12 mouse cellular contexts compared by ENCODE assay signal in the genomic region with DNA sequence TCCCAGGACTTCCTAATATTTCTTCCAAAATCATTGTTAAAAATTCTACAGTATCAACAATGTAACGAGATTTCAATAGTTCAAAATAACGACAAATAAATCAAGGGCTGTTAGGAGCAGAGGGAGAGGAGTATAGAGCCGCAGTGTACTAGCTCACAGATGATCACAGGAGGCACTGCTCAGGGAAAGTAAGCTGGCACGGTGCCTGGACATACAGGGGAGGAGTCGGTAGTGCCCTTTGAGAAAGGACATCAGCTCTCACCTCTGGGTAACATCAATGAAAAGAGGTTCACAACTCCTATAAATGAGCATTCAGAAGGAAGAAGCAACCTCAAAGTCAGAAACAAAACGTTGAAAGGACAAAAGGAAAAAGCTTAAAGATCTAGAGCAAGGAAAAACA. TPM values are rescaled to one million over a fixed set of nuclear protein-coding genes. Genes with fewer than 3 reads are reported as not detected.
A peak's percentile ranks its signal among the peaks of the same experiment; 100 is the strongest.
DNase-seq lines count a peak whose midpoint lies in the region; ATAC-seq and TF ChIP-seq lines count a peak whose summit lies in the region.
"Had no signal": no experiment of that assay in that cellular context is flagged by ENCODE, and none has a peak within 500 bp of the region (broad histone marks: within the 10 kb centered on the region; RNA-seq: fewer than 3 reads in every experiment).

No protein-coding gene starts in this region.

- H3K27ac ChIP-seq in forebrain, embryonic 14.5 days (ENCODE audit: low read depth, low read length) = no peak overlapping the region
- H3K27ac ChIP-seq in forebrain, postnatal 0 days (ENCODE audit: low read depth, low read length) = no peak overlapping the region
- H3K27ac ChIP-seq: stomach, embryonic 15.5 days had no signal

- TF ChIP-seq CTCF in forebrain, postnatal 0 days (IDR thresholded peaks at IDR 0.05; ENCODE audit: low read depth) = no peak

- intact Hi-C loops in heart, postnatal 36 days (cut with DNase I) = loop anchor here (10.0 kb wide), 1 partner anchor 514 kb away; no protein-coding TSS in a partner anchor

- peak; percentile 10 for DNase-seq in forebrain, embryonic 14.5 days (ENCODE audit: low spot score)
- no peak for DNase-seq in forebrain, postnatal 0 days
- DNase-seq in urinary bladder, postnatal 14 days (ENCODE audit: low spot score) = peak; percentile 28
- DNase-seq in urinary bladder, postnatal 10 days (ENCODE audit: low spot score) = no peak
- DNase-seq in heart, postnatal 36 days = peak; percentile 53 to 56
- DNase-seq in natural killer cell, adult 2 months (ENCODE audit: low spot score in 2 of 2) = no peak
- DNase-seq in layer of hippocampus, postnatal 14 days (ENCODE audit: low spot score in 2 of 2) = no peak
- DNase-seq: gastrocnemius, postnatal 36 days; right cerebral cortex, adult 18-20 months had no signal

- 50% methylated on average over 6 of the region's 6 CpGs for WGBS in forebrain, embryonic 14.5 days
- WGBS in forebrain, postnatal 0 days = 48% methylated on average over 6 of the region's 6 CpGs

- H3K9me3 ChIP-seq in forebrain, embryonic 14.5 days (replicated peaks; ENCODE audit: control insufficient read depth, low read length) = no peaks in the 10 kb centered on the region
- no peaks in the 10 kb centered on the region for H3K9me3 ChIP-seq in forebrain, postnatal 0 days (ENCODE audit: low read length)
- H3K9me3 ChIP-seq: stomach, embryonic 15.5 days had no signal

- no peak overlapping the region for H3K4me3 ChIP-seq in forebrain, embryonic 14.5 days (ENCODE audit: low read depth, low read length)
- no peak overlapping the region for H3K4me3 ChIP-seq in forebrain, postnatal 0 days (ENCODE audit: low read depth, low read length)
- H3K4me3 ChIP-seq: stomach, embryonic 15.5 days had no signal

- no peak overlapping the region for H3K4me2 ChIP-seq in forebrain, embryonic 14.5 days (ENCODE audit: low read length)
- no peak overlapping the region for H3K4me2 ChIP-seq in forebrain, postnatal 0 days (ENCODE audit: low read depth)
- H3K4me2 ChIP-seq: stomach, embryonic 15.5 days had no signal

- no peaks in the 10 kb centered on the region for H3K4me1 ChIP-seq in forebrain, embryonic 14.5 days (ENCODE audit: control insufficient read depth, insufficient read depth, low read length)
- H3K4me1 ChIP-seq in forebrain, postnatal 0 days (ENCODE audit: insufficient read depth) = no peaks in the 10 kb centered on the region
- H3K4me1 ChIP-seq: stomach, embryonic 15.5 days had no signal

- no peak for ATAC-seq in forebrain, embryonic 14.5 days
- ATAC-seq in forebrain, postnatal 0 days = no peak
- ATAC-seq: lung, postnatal 0 days had no signal

- H3K27me3 ChIP-seq in forebrain, embryonic 14.5 days (replicated peaks; ENCODE audit: control insufficient read depth, insufficient read depth, low read length) = no peaks in the 10 kb centered on the region
- H3K27me3 ChIP-seq in forebrain, postnatal 0 days (ENCODE audit: insufficient read depth, low read length) = no peaks in the 10 kb centered on the region
- H3K27me3 ChIP-seq: CH12.LX; stomach, embryonic 15.5 days had no signal

- H3K9ac ChIP-seq in forebrain, embryonic 14.5 days (ENCODE audit: low read length) = no peak overlapping the region
- no peak overlapping the region for H3K9ac ChIP-seq in forebrain, postnatal 0 days
- H3K9ac ChIP-seq: stomach, embryonic 15.5 days had no signal

- H3K36me3 ChIP-seq in forebrain, embryonic 14.5 days (ENCODE audit: control insufficient read depth, insufficient read depth, low read length) = peaks cover 42% of the 10 kb centered on the region
- H3K36me3 ChIP-seq in forebrain, postnatal 0 days (ENCODE audit: insufficient read depth) = peaks cover 29% of the 10 kb centered on the region

RNA-seq across cellular contexts. Expression of gene Traf5, which starts 16.8 kb away (rescaled TPM):
- 2.5 and 3.3 TPM in 2 replicates for polyA plus RNA-seq in forebrain, embryonic 14.5 days (2014; fragmentation: Nextera tagmentation; extraction: Ambion mirVana)
- 2.0 and 4.3 TPM in 2 replicates for total RNA-seq in forebrain, postnatal 0 days (2014; rRNA removed)
- 1.2 and 1.5 TPM in 2 replicates for polyA plus RNA-seq in forebrain, postnatal 0 days (2015; fragmentation: Nextera tagmentation; extraction: Ambion mirVana)
- total RNA-seq in heart, postnatal 36 days (2021) = 1 to 10 TPM; 5.2 to 6.8 TPM
- 1 to 10 TPM; 2.1 to 3.8 TPM for total RNA-seq in layer of hippocampus, postnatal 14 days (2021)

RNA-seq across cellular contexts. Expression of gene Rcor3, which starts 28.7 kb away (rescaled TPM):
- 20.1 and 25.1 TPM in 2 replicates for polyA plus RNA-seq in forebrain, embryonic 14.5 days (2014; fragmentation: Nextera tagmentation; extraction: Ambion mirVana)
- 30.7 and 32.6 TPM in 2 replicates for total RNA-seq in forebrain, postnatal 0 days (2014; rRNA removed)
- polyA plus RNA-seq in forebrain, postnatal 0 days (2015; fragmentation: Nextera tagmentation; extraction: Ambion mirVana) = 35.3 and 48.0 TPM in 2 replicates
- total RNA-seq in heart, postnatal 36 days (2021) = 10 to 100 TPM; 36.8 to 42.6 TPM
- 10 to 100 TPM; 45.3 to 55.8 TPM for total RNA-seq in layer of hippocampus, postnatal 14 days (2021)

Comparison
In these comparisons a context has a peak if more than half of its experiments do, and no peak if none do; other contexts are left out.
1. DNase-seq: peak in forebrain, embryonic 14.5 days (single experiment), urinary bladder, postnatal 14 days (single experiment) and heart, postnatal 36 days (2 of 2); none in forebrain, postnatal 0 days (single experiment), urinary bladder, postnatal 10 days (single experiment), natural killer cell, adult 2 months (0 of 2) and layer of hippocampus, postnatal 14 days (0 of 2).